Mouse (Mus musculus): ENCODE data around the gene Sec16a. TPM values are rescaled to one million over a fixed set of nuclear protein-coding genes. Genes with fewer than 3 reads are reported as not detected.

The Sec16a gene
- polyA plus RNA-seq, 1 experiment from 2014 or later: 8.8 TPM

- ATAC-seq (ENCODE audit: insufficient read depth): peak; percentile 94
- Histone ChIP-seq H3K27me3 (no peaks in the 10 kb centered on the region), H3K9me3 (replicated peaks) (no peaks in the 10 kb centered on the region), H3K27ac (replicated peaks) (peak within 1 kb of the TSS; percentile 78), H3K4me1 (replicated peaks) (peaks cover 46% of the 10 kb centered on the region), H3K9ac (peak within 1 kb of the TSS; percentile 93), H3K36me3 (replicated peaks) (peaks cover 39% of the 10 kb centered on the region), H3K4me2 (peak within 1 kb of the TSS; percentile 89), H3K4me3 (replicated peaks) (peak within 1 kb of the TSS; percentile 93)
- 1% methylated on average over 57 of the region's 57 CpGs for WGBS (ENCODE audit: insufficient replicate concordance)
These were observed 36.3 kb downstream of the Sec16a start, which contains the start of gene Inpp5e for GRCm38 (mm10) chr2:26408515-26409356. Gene Inpp5e, minus strand, starts transcription at chr2:26409203.

GRCm38 (mm10) chr2:26403306-26403705, 41.7 kb downstream of the Sec16a start:
- no peak overlapping the region for H3K4me3 ChIP-seq (replicated peaks)
- H3K27me3 ChIP-seq: no peaks in the 10 kb centered on the region
- H3K9ac ChIP-seq: no peak overlapping the region
- H3K9me3 ChIP-seq (replicated peaks): no peaks in the 10 kb centered on the region
- WGBS (ENCODE audit: insufficient replicate concordance): 77% methylated on average over 8 of the region's 8 CpGs
- no peak for ATAC-seq (ENCODE audit: insufficient read depth)
- H3K4me1 ChIP-seq (replicated peaks): peaks cover 54% of the 10 kb centered on the region
- H3K27ac ChIP-seq (replicated peaks): no peak overlapping the region
- peaks cover 43% of the 10 kb centered on the region for H3K36me3 ChIP-seq (replicated peaks)
- H3K4me2 ChIP-seq: no peak overlapping the region

GRCm38 (mm10) chr2:26402265-26402664, 42.8 kb downstream of the Sec16a start:
- Histone ChIP-seq H3K4me2 (no peak overlapping the region), H3K36me3 (replicated peaks) (peaks cover 53% of the 10 kb centered on the region), H3K9me3 (replicated peaks) (no peaks in the 10 kb centered on the region), H3K27me3 (no peaks in the 10 kb centered on the region), H3K9ac (no peak overlapping the region), H3K4me1 (replicated peaks) (peaks cover 44% of the 10 kb centered on the region), H3K4me3 (replicated peaks) (no peak overlapping the region), H3K27ac (replicated peaks) (no peak overlapping the region)
- no peak for ATAC-seq (ENCODE audit: insufficient read depth)
- WGBS (ENCODE audit: insufficient replicate concordance): 74% methylated on average over 1 of the region's 1 CpGs

GRCm38 (mm10) chr2:26401023-26401422, 44.0 kb downstream of the Sec16a start:
- Histone ChIP-seq H3K27me3 (no peaks in the 10 kb centered on the region), H3K27ac (replicated peaks) (no peak overlapping the region), H3K4me1 (replicated peaks) (peaks cover 31% of the 10 kb centered on the region), H3K9me3 (replicated peaks) (no peaks in the 10 kb centered on the region), H3K4me2 (no peak overlapping the region; the same call in 1 of the 2 replicates), H3K4me3 (replicated peaks) (no peak overlapping the region), H3K9ac (no peak overlapping the region), H3K36me3 (replicated peaks) (peaks cover 62% of the 10 kb centered on the region)
- 0 out of 2 replicates have a peak, but pooled peaks have one; percentile 35 for ATAC-seq (ENCODE audit: insufficient read depth)
- 62% methylated on average over 4 of the region's 4 CpGs for WGBS (ENCODE audit: insufficient replicate concordance)

GRCm38 (mm10) chr2:26400296-26400695, 44.7 kb downstream of the Sec16a start:
- Histone ChIP-seq H3K36me3 (replicated peaks) (peaks cover 70% of the 10 kb centered on the region), H3K9me3 (replicated peaks) (no peaks in the 10 kb centered on the region), H3K4me3 (replicated peaks) (no peak overlapping the region), H3K4me1 (replicated peaks) (peaks cover 27% of the 10 kb centered on the region), H3K4me2 (no peak overlapping the region), H3K27me3 (no peaks in the 10 kb centered on the region), H3K9ac (no peak overlapping the region; the same call in 1 of the 2 replicates), H3K27ac (replicated peaks) (no peak overlapping the region)
- 77% methylated on average over 5 of the region's 5 CpGs for WGBS (ENCODE audit: insufficient replicate concordance)
- ATAC-seq (ENCODE audit: insufficient read depth): no peak

GRCm38 (mm10) chr2:26399647-26400046, 45.4 kb downstream of the Sec16a start:
- Histone ChIP-seq H3K4me2 (no peak overlapping the region), H3K9me3 (replicated peaks) (no peaks in the 10 kb centered on the region), H3K27me3 (no peaks in the 10 kb centered on the region), H3K27ac (replicated peaks) (no peak overlapping the region), H3K4me1 (replicated peaks) (peaks cover 22% of the 10 kb centered on the region), H3K4me3 (replicated peaks) (no peak overlapping the region), H3K9ac (no peak overlapping the region), H3K36me3 (replicated peaks) (peaks cover 76% of the 10 kb centered on the region)
- 72% methylated on average over 5 of the region's 5 CpGs for WGBS (ENCODE audit: insufficient replicate concordance)
- ATAC-seq (ENCODE audit: insufficient read depth): peak; percentile 48

GRCm38 (mm10) chr2:26398978-26399377, 46.0 kb downstream of the Sec16a start:
- H3K9ac ChIP-seq: no peak overlapping the region

GRCm38 (mm10) chr2:26391617-26392016, 53.4 kb downstream of the Sec16a start:
- Histone ChIP-seq H3K27me3 (no peaks in the 10 kb centered on the region), H3K4me1 (replicated peaks) (peaks cover 32% of the 10 kb centered on the region), H3K27ac (replicated peaks) (no peak overlapping the region), H3K36me3 (replicated peaks) (peaks cover 72% of the 10 kb centered on the region), H3K9ac (no peak overlapping the region), H3K4me2 (no peak overlapping the region), H3K9me3 (replicated peaks) (no peaks in the 10 kb centered on the region), H3K4me3 (replicated peaks) (no peak overlapping the region)
- 78% methylated on average over 6 of the region's 6 CpGs for WGBS (ENCODE audit: insufficient replicate concordance)
- no peak for ATAC-seq (ENCODE audit: insufficient read depth)

More at GRCm38 (mm10) chr2:26398978-26399377, 46.0 kb downstream of the Sec16a start:
- Histone ChIP-seq H3K27ac (replicated peaks) (no peak overlapping the region), H3K27me3 (no peaks in the 10 kb centered on the region), H3K4me3 (replicated peaks) (no peak overlapping the region), H3K36me3 (replicated peaks) (peaks cover 83% of the 10 kb centered on the region), H3K4me2 (no peak overlapping the region), H3K4me1 (replicated peaks) (peaks cover 21% of the 10 kb centered on the region), H3K9me3 (replicated peaks) (no peaks in the 10 kb centered on the region)
- 80% methylated on average over 8 of the region's 8 CpGs for WGBS (ENCODE audit: insufficient replicate concordance)
- no peak for ATAC-seq (ENCODE audit: insufficient read depth)

- no peak for ATAC-seq (ENCODE audit: insufficient read depth)
- Histone ChIP-seq H3K9ac (no peak overlapping the region), H3K27ac (replicated peaks) (no peak overlapping the region), H3K36me3 (replicated peaks) (peaks cover 72% of the 10 kb centered on the region), H3K4me2 (peak overlapping the region; percentile 91; the same call in 1 of the 2 replicates), H3K4me1 (replicated peaks) (peaks cover 32% of the 10 kb centered on the region), H3K4me3 (replicated peaks) (peak overlapping the region; percentile 21; the same call in 1 of the 2 replicates), H3K9me3 (replicated peaks) (no peaks in the 10 kb centered on the region), H3K27me3 (no peaks in the 10 kb centered on the region)
- 45% methylated on average over 3 of the region's 3 CpGs for WGBS (ENCODE audit: insufficient replicate concordance)
These were observed 54.1 kb downstream of the Sec16a start for GRCm38 (mm10) chr2:26390954-26391353.

- Histone ChIP-seq H3K4me1 (replicated peaks) (peaks cover 32% of the 10 kb centered on the region), H3K9me3 (replicated peaks) (no peaks in the 10 kb centered on the region), H3K27me3 (no peaks in the 10 kb centered on the region), H3K4me3 (replicated peaks) (peak within 1 kb of the TSS; percentile 95), H3K4me2 (peak within 1 kb of the TSS; percentile 91), H3K27ac (replicated peaks) (peak within 1 kb of the TSS; percentile 83), H3K36me3 (replicated peaks) (peaks cover 72% of the 10 kb centered on the region), H3K9ac (peak within 1 kb of the TSS; percentile 84)
- ATAC-seq (ENCODE audit: insufficient read depth): peak; percentile 91
- under 1% methylated on average over 60 of the region's 60 CpGs for WGBS (ENCODE audit: insufficient replicate concordance)
These were observed 55.8 kb downstream of the Sec16a start, which contains the start of the genes Entr1 and Pmpca for GRCm38 (mm10) chr2:26389154-26389690. Gene Entr1, minus strand, starts transcription at chr2:26389316. Gene Pmpca, plus strand, starts transcription at chr2:26389339.

GRCm38 (mm10) chr2:26388682-26389153, 56.3 kb downstream of the Sec16a start:
- no peaks in the 10 kb centered on the region for H3K27me3 ChIP-seq

More at GRCm38 (mm10) chr2:26388682-26389153, 56.3 kb downstream of the Sec16a start:
- Histone ChIP-seq H3K4me3 (replicated peaks) (peak overlapping the region; percentile 95), H3K27ac (replicated peaks) (peak overlapping the region; percentile 83), H3K4me1 (replicated peaks) (peaks cover 32% of the 10 kb centered on the region), H3K4me2 (peak overlapping the region; percentile 91), H3K36me3 (replicated peaks) (peaks cover 72% of the 10 kb centered on the region), H3K9me3 (replicated peaks) (no peaks in the 10 kb centered on the region), H3K9ac (peak overlapping the region; percentile 84)
- ATAC-seq (ENCODE audit: insufficient read depth): peak; percentile 53
- WGBS (ENCODE audit: insufficient replicate concordance): under 1% methylated on average over 45 of the region's 45 CpGs

All from liver, embryonic 15.5 days (tissue).